Mouse (Mus musculus) erythroid progenitor cell, adult 5-6 weeks (primary cell): ENCODE data around the gene Ccl11. TPM values are rescaled to one million over a fixed set of nuclear protein-coding genes. Genes with fewer than 3 reads are reported as not detected.

Experiments used
- ATAC-seq: replicated peaks from 2 replicates; pipeline ENCODE4 v1.8.0; 2016; ENCODE audit warnings: moderate number of reproducible peaks, mild to moderate bottlenecking, moderate TSS enrichment, inconsistent platforms; ENCODE audit not compliant: poor library complexity, low FRiP score, severe bottlenecking
- total RNA-seq, 2 experiments: library from RNA; stranded (forward) in 1 of 2; stranded (reverse) in 1 of 2; fragments of 150-400 nt in 1 of 2; fragments of 186-747, 209-891 nt in 1 of 2; gene quantifications; 2 replicates each; pipeline versions ENCODE4 v1.2.3 to v1.2.4; 2015 to 2017; ENCODE audit warnings: low replicate concordance in 2 of 2

The Ccl11 gene
- total RNA-seq, 2 experiments from 2014 or later = not detected

GRCm38 (mm10) chr11:82045471-82045870 is 12.2 kb upstream of the Ccl11 start, which contains the start of gene Ccl7:
Gene Ccl7 (plus strand): TSS chr11:82045712.
- ATAC-seq = no peak

- no peak for ATAC-seq
Measured at GRCm38 (mm10) chr11:82047746-82048415, 9.7 kb upstream of the Ccl11 start.

DNA sequence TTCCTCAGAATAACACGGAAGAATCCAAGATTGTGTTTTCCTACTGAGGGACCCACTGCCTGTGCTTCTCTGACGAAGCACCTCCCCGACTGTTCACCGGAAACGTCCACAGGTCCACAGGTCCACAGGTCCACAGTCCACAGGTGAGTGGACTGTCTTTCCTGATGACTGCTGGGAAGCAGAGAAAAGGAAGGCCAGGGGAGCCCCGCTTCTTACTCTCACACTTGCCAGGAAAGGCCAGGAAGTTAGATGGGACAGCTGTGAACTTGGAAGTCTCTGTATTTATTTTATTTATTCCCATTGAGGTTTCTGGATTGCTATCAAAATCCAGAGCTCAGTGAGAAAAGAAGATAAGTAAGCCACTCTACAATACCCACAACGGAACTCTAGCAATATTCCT is 3.8 kb upstream of the Ccl11 start:
- ATAC-seq = no peak

DNA sequence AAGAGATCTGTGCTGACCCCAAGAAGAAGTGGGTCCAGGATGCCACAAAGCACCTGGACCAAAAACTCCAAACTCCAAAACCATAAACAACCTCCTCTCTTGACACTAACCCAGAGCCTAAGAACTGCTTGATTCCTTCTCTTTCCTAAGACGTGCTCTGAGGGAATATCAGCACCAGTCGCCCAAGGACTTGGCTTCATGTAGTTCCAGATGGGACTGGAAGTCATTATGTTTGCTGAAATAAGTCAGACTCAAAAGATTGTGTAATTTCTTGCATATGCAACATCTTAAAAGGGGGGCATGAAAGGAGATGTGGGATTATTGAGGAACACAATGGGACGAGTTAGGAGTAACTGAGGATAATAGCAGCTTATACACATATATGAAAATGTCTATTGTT is 4.6 kb downstream of the Ccl11 start:
- no peak for ATAC-seq

DNA sequence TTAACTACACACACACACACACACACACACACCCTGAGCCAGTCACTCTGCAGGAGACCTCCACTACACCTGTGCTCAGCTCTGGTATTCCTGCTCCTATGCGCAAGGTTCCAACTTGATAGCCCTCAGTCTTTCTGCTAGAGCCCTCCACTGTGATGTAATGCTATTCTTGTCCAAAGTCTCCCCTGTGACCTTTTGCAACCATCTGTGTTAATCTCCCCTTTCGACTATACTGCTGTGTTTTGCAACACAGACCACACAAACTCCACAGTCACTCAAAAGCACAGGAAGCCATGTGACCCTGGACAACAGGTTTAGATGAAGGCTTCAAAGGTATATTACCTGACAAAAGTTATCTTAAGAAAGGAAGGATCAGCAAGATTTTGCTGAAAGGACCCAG is 5.8 kb downstream of the Ccl11 start:
- no peak for ATAC-seq

DNA sequence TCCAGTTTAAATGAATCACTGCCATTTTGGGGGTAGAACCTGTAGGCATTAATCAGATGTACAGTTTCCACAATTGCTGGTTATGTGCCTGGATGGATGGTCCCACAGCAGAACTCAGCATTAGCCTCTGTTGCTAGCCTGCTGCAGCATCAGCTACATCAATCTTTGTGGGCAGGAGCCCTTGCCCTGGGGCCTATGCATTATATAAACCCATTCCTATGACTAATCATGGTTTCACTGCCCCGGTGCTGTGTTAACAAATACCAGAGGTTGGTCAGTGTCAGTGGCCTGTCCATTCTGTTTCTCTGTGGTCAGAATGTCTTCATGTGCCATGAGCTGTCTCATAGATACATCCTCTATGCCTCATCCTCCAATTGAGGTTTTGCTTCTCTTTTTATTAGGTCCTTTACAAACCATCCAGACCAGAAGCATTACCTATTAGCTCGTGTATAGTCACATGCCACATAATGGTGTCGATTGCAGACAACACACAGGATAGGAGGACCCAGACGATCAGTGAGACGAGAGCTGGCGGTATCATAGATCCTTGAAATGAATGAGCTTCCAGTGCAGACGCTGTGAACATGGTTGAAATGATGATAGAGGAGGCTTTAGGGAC is 9.4 kb downstream of the Ccl11 start:
- no peak for ATAC-seq

GRCm38 (mm10) chr11:82071076-82071475 is 13.5 kb downstream of the Ccl11 start:
- ATAC-seq = no peak

- ATAC-seq = no peak
Measured at GRCm38 (mm10) chr11:82072374-82072773, 14.8 kb downstream of the Ccl11 start.

DNA sequence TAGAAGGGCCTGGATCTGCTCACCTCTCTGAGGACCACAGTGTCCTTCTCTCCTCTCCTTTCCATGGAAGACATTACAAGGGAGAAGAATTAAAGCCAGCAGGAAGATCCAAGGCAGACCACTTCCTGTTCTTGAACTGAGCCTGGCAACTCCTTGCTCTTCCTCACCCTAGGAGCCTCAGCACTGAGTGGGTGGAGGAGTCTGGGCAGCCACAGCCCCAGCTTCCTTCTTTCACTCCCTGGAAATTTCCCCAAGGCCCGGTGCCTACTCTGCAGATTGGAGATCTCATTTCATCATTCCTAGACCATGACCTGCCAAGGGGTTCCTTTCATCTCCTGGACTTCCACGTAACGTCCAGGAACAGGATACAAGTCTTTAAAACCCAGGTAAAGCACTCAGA is 15.4 kb downstream of the Ccl11 start:
- ATAC-seq = no peak

DNA sequence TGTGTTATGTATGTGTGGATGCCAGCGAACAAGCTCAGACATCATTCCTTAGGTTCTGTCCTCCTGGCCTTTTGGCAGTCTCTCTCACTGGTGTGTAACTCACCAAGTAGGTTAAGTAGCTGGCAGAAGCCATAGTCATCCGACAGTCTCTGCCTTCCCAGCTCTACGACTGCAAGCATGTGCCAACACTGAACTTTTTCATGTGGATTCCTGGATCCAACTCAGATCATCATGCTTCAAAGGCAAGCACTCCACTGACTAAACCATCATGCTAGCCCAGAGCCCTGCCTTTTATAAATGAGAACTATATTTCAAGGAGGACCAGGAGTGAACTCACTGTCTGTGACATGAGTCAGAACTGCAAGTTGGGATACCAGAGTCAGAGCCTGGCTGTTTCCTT is 16.1 kb downstream of the Ccl11 start:
- no peak for ATAC-seq

DNA sequence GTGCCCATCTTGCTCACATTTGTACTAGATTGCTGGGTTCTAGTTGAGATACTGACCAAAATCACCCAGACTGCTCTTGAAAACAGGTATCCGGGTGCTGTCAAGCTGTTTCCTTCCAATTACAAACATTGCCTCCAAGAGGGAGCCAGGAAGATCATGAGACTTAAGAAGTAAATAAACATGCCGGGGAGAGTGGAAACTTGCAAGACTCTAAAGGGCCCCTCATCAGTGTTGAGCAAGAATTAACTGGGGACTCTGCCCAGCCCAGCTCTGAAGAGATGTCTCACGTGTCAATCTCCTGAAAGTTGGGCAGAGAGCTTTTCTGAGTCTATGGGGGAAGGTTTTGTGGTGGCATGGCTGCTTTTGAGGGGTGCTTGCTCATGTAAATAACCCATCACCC is 19.4 kb downstream of the Ccl11 start:
- no peak for ATAC-seq

DNA sequence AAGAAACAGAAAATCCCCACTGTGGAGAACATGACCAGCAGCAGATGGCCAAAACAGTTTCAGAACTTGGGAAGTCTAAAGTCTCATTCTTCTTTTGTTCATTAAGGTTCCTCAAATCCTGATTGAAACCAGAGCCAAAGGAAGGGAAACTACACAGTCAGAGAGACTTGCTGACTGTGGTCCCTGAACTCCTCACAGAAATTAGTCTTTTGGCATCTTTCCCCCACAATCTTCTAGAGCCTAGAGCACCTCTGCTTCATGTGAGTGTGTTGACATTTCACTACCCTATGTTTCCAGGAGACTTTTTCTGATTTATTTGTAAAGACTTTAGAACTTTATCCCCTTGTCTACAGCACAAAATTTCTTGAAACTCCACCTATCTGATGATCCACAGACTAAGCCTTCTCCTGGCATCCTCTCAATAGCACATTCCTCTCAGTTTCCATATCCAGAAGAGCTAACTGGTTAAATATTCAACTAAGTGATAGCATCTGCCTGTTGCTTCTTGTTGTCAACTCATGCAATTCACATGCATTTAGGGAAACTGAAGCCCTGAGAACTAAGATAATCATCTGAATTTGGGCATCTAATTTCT is 20.6 kb downstream of the Ccl11 start:
- ATAC-seq = no peak

- no peak for ATAC-seq
Measured at GRCm38 (mm10) chr11:82080865-82081264, 23.2 kb downstream of the Ccl11 start.

GRCm38 (mm10) chr11:82084360-82084759 is 26.7 kb downstream of the Ccl11 start:
- no peak for ATAC-seq

DNA sequence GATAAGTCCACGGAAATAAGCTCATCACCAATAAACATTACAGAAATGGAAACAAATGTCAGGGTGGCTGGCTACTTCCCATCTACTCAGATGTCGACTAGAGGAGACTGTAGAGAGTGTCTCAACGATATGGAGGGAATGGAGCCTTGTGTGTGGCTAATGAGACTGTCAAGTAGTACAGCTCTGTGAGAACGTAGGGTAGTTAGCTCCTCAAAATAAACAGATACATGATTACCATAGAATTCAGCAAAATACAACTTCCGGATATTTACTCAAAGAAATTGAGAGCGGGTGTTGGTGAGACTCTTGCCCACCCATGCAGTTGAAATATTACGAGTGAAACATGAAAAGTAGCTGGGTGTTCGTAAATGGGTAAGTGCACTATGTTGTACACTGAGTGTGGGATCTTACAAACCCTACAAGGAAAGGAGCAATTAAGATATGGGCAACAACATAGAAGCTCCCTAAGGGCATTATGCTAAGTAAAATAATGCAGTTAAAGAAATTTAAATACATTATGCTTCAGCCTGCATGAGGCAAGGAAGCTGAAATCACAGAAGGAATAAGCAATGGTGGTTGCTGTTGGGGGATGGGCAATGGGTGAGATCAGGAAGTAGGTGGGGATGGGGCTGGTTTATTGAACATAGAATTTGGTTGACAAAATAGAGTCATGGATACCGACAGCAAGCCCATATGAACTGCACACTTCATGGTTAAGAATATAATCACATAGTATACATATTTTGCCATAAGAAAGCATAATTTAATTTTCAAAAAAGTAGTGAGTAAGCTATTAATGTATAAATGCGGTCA is 42.1 kb downstream of the Ccl11 start:
- ATAC-seq = no peak

GRCm38 (mm10) chr11:82101087-82101486 is 43.5 kb downstream of the Ccl11 start:
- ATAC-seq = no peak

DNA sequence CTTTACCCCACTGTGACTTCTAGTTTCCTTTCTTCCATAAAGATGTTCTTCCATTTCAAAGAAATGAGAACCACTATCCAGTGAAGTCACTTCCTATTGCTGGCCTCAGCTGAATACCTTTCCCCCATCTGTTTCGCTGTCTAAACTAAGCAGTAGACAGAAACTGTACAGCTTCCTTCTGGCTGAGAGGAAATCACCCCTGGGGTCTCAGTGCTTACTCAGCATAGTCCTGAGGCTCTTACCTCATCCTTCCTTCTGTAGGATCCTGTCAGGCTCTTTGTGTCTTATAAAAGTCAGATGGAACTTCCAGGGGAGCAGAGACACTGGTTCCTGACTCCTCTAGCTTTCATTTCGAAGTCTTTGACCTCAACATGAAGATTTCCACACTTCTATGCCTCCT is 43.9 kb downstream of the Ccl11 start, which contains the start of gene Ccl12:
TSS of gene Ccl12 (plus strand) at position 317 of the 400 bp plus-strand sequence.
- ATAC-seq = no peak

- ATAC-seq = no peak
Measured at GRCm38 (mm10) chr11:82109611-82110010, 52.0 kb downstream of the Ccl11 start.

- ATAC-seq = no peak
Measured at GRCm38 (mm10) chr11:82110372-82111248, 53.0 kb downstream of the Ccl11 start.
